Mouse (Mus musculus) lung, adult 2 months (tissue): ENCODE data around the gene Fam219a. TPM values are rescaled to one million over a fixed set of nuclear protein-coding genes. Genes with fewer than 3 reads are reported as not detected.

ENCODE experiments used
- DNase-seq: peaks from one replicate; pipeline ENCODE4 v3.0.0; 2022
- H3K4me1 ChIP-seq: fragments of 200-500 bp; 2 replicates; pipeline ENCODE4 v1.6.1; 2011; ENCODE audit warnings: low read length; ENCODE audit not compliant: control insufficient read depth, insufficient read depth
- H3K4me3 ChIP-seq: fragments of 200-500 bp; replicated peaks from 2 replicates; pipeline ENCODE3; 2011; ENCODE audit warnings: low read depth, mild to moderate bottlenecking, control low read depth, low read length; ENCODE audit errors: extremely low read depth
- CTCF ChIP-seq: fragments of 200-500 bp; IDR thresholded peaks from 2 replicates; pipeline ENCODE4 v1.5.1; 2011; ENCODE audit warnings: mild to moderate bottlenecking, low read length, control low read depth; ENCODE audit not compliant: insufficient read depth
- POLR2A ChIP-seq: fragments of 200-500 bp; IDR thresholded peaks from 2 replicates; pipeline ENCODE4 v1.6.1; 2011; ENCODE audit warnings: low read depth, mild to moderate bottlenecking, control low read depth, low read length, borderline replicate concordance; ENCODE audit errors: extremely low read depth
- WGBS: fragments of 180-500 bp; shearing (Covaris S2); methylation state at CpG from one replicate; pipeline ENCODE4 v1.1.7; 2018; 5-methylcytosine and 5-hydroxymethylcytosine counted together
- polyA plus RNA-seq: library from polyadenylated mRNA; depleted of rRNA; stranded (reverse); fragments of >200 nt; gene quantifications from 2 replicates; pipeline ENCODE4 v1.2.3, GENCODE M21; 2012

The Fam219a gene
- polyA plus RNA-seq, 1 experiment, result 63.5 TPM

GRCm38 (mm10) chr4:41554994-41555663, 14.2 kb downstream of the Fam219a start:
- 26% methylated on average over 14 of the region's 14 CpGs for WGBS
- Histone ChIP-seq H3K4me3 (no peak overlapping the region), H3K4me1 (peaks cover 17% of the 10 kb centered on the region)
- TF ChIP-seq POLR2A (no peak), CTCF (0 out of 2 replicates have a peak, but pooled peaks have one; percentile 6)
- peak; percentile 70 for DNase-seq

GRCm38 (mm10) chr4:41553116-41553515, 16.2 kb downstream of the Fam219a start:
- TF ChIP-seq CTCF (no peak), POLR2A (no peak)
- WGBS, result 80% methylated on average over 11 of the region's 11 CpGs
- H3K4me3 ChIP-seq, result no peak overlapping the region
- no peak for DNase-seq
- H3K4me1 ChIP-seq, result peaks cover 17% of the 10 kb centered on the region

- TF ChIP-seq POLR2A (no peak), CTCF (peak; percentile 88)
- WGBS, result 39% methylated on average over 6 of the region's 6 CpGs
- Histone ChIP-seq H3K4me3 (no peak overlapping the region), H3K4me1 (peaks cover 17% of the 10 kb centered on the region)
- DNase-seq, result peak; percentile 78
Observed at GRCm38 (mm10) chr4:41552529-41552928, 16.8 kb downstream of the Fam219a start.

- no peak overlapping the region for H3K4me3 ChIP-seq
- TF ChIP-seq CTCF (no peak), POLR2A (no peak)
- no peak for DNase-seq
- peaks cover 6% of the 10 kb centered on the region for H3K4me1 ChIP-seq
- 78% methylated on average over 1 of the region's 1 CpGs for WGBS
Observed at GRCm38 (mm10) chr4:41547086-41547485, 22.3 kb downstream of the Fam219a start.

- Histone ChIP-seq H3K4me3 (no peak overlapping the region), H3K4me1 (peaks cover 6% of the 10 kb centered on the region)
- TF ChIP-seq CTCF (no peak), POLR2A (no peak)
- WGBS, result 15% methylated on average over 8 of the region's 8 CpGs
- no peak for DNase-seq
Observed at GRCm38 (mm10) chr4:41545985-41546384, 23.4 kb downstream of the Fam219a start.

GRCm38 (mm10) chr4:41542136-41542535, 27.2 kb downstream of the Fam219a start:
- Histone ChIP-seq H3K4me1 (peaks cover 6% of the 10 kb centered on the region), H3K4me3 (no peak overlapping the region)
- TF ChIP-seq CTCF (no peak), POLR2A (no peak)
- DNase-seq, result no peak
- 76% methylated on average over 8 of the region's 8 CpGs for WGBS

GRCm38 (mm10) chr4:41534866-41535265, 34.5 kb downstream of the Fam219a start:
- no peaks in the 10 kb centered on the region for H3K4me1 ChIP-seq
- no peak overlapping the region for H3K4me3 ChIP-seq
- TF ChIP-seq POLR2A, result no peak
- no peak for TF ChIP-seq CTCF
- DNase-seq, result no peak
- 64% methylated on average over 5 of the region's 5 CpGs for WGBS

GRCm38 (mm10) chr4:41532420-41532819, 36.9 kb downstream of the Fam219a start:
- TF ChIP-seq CTCF (no peak), POLR2A (no peak)
- Histone ChIP-seq H3K4me1 (no peaks in the 10 kb centered on the region; the same call in 1 of the 2 replicates), H3K4me3 (no peak overlapping the region)
- WGBS, result 31% methylated on average over 6 of the region's 6 CpGs
- no peak for DNase-seq

- TF ChIP-seq CTCF (no peak), POLR2A (no peak)
- WGBS, result 21% methylated on average over 8 of the region's 8 CpGs
- DNase-seq, result no peak
- Histone ChIP-seq H3K4me3 (no peak overlapping the region), H3K4me1 (no peaks in the 10 kb centered on the region; the same call in 1 of the 2 replicates)
Observed at GRCm38 (mm10) chr4:41527996-41528395, 41.3 kb downstream of the Fam219a start.

GRCm38 (mm10) chr4:41527076-41527475, 42.3 kb downstream of the Fam219a start:
- Histone ChIP-seq H3K4me3 (no peak overlapping the region), H3K4me1 (no peaks in the 10 kb centered on the region; the same call in 1 of the 2 replicates)
- no peak for TF ChIP-seq POLR2A
- TF ChIP-seq CTCF, result no peak
- no peak for DNase-seq
- 64% methylated on average over 13 of the region's 13 CpGs for WGBS
